Mouse (Mus musculus) layer of hippocampus, postnatal 14 days (tissue): ENCODE measurements around the gene Baiap2l2. TPM values are rescaled to one million over a fixed set of nuclear protein-coding genes. Genes with fewer than 3 reads are reported as not detected.

Experiments used
- DNase-seq, 2 experiments: peaks; one replicate each; pipeline ENCODE4 v3.0.0; 2021 to 2022; ENCODE audit warnings: low spot score in 2 of 2, mixed read lengths in 1 of 2
- total RNA-seq, 2 experiments: library from RNA; stranded (reverse); gene quantifications; 2 replicates each; pipeline ENCODE4 v1.2.3; 2021

Gene Baiap2l2
- total RNA-seq, 2 experiments from 2014 or later = 2.7 to 4.0 TPM

- DNase-seq = no peak
Measured at GRCm38 (mm10) chr15:79216191-79216590, 69.1 kb downstream of the Baiap2l2 start.

GRCm38 (mm10) chr15:79213591-79213990, 71.7 kb downstream of the Baiap2l2 start:
- no peak for DNase-seq

GRCm38 (mm10) chr15:79212750-79213446, 72.4 kb downstream of the Baiap2l2 start:
- DNase-seq = no peak

GRCm38 (mm10) chr15:79210357-79210756, 75.0 kb downstream of the Baiap2l2 start:
- no peak for DNase-seq

- DNase-seq = no peak
Measured at GRCm38 (mm10) chr15:79208758-79209439, 76.4 kb downstream of the Baiap2l2 start.

GRCm38 (mm10) chr15:79208211-79208610, 77.1 kb downstream of the Baiap2l2 start:
- no peak for DNase-seq

Other genes starting within 250 kb of the Baiap2l2 start
- gene Galr3, start 243.7 kb downstream of the Baiap2l2 start, total RNA-seq = under 1 TPM in 1 of 2 experiments, not detected in 1; 0.72 TPM
- 10 to 100 TPM; 18.9 to 19.0 TPM for gene Ankrd54, start 222.6 kb downstream of the Baiap2l2 start, total RNA-seq
- gene Eif3l, start 210.4 kb downstream of the Baiap2l2 start, total RNA-seq = 10 to 100 TPM; 82.2 to 83.1 TPM
- gene Micall1, start 176.6 kb downstream of the Baiap2l2 start, total RNA-seq = 10 to 100 TPM; 36.5 to 39.3 TPM
- 100 to 1,000 TPM; 114 to 125 TPM for gene Polr2f, start 144.5 kb downstream of the Baiap2l2 start, total RNA-seq
- gene 1700088E04Rik, start 144.3 kb downstream of the Baiap2l2 start, total RNA-seq = 10 to 100 TPM; 12.4 to 13.5 TPM
- gene Sox10, start 120.3 kb downstream of the Baiap2l2 start, total RNA-seq = 10 to 100 TPM; 52.2 to 54.1 TPM
- 10 to 100 TPM; 47.6 to 47.8 TPM for gene Pick1, start 56.4 kb downstream of the Baiap2l2 start, total RNA-seq
- 1 to 10 TPM; 1.3 to 1.7 TPM for gene Gm49486, start 56.1 kb downstream of the Baiap2l2 start, total RNA-seq
- 1 to 10 TPM in 1 of 2 experiments, under 1 TPM in 1; 0.21 to 1.0 TPM for gene Slc16a8, start 30.8 kb downstream of the Baiap2l2 start, total RNA-seq
- 10 to 100 TPM; 18.5 to 22.3 TPM for gene Pla2g6, start 42.9 kb upstream of the Baiap2l2 start, total RNA-seq
- 1 to 10 TPM; 1.7 to 2.0 TPM for gene Maff, start 61.1 kb upstream of the Baiap2l2 start, total RNA-seq
- 10 to 100 TPM; 47.4 to 49.2 TPM for gene Tmem184b, start 118.0 kb upstream of the Baiap2l2 start, total RNA-seq
- gene Csnk1e, start 170.0 kb upstream of the Baiap2l2 start, total RNA-seq = 100 to 1,000 TPM; 139 to 147 TPM
- 10 to 100 TPM; 69.2 to 72.7 TPM for gene Kcnj4, start 219.7 kb upstream of the Baiap2l2 start, total RNA-seq
- 1 to 10 TPM; 1.4 to 1.8 TPM for gene Kdelr3, start 230.9 kb upstream of the Baiap2l2 start, total RNA-seq